Mouse (Mus musculus): ENCODE results near the gene Myo1d. TPM values are rescaled to one million over a fixed set of nuclear protein-coding genes. Genes with fewer than 3 reads are reported as not detected.
A peak's percentile ranks its signal among the peaks of the same experiment; 100 is the strongest.

Myo1d gene
- polyA plus RNA-seq, 1 experiment, result 37.1 TPM

- peak; percentile 50 for DNase-seq
- 40% methylated on average over 1 of the region's 1 CpGs for WGBS
- no peak for TF ChIP-seq POLR2A (IDR thresholded peaks at IDR 0.05; ENCODE audit: low read depth, low read length)
- TF ChIP-seq CTCF (conservative IDR thresholded peaks at IDR 0.05; ENCODE audit: insufficient read depth, insufficient read length, low read depth, low read length), result 0 out of 2 replicates have a peak, but pooled peaks have one; percentile 13
These were observed 109.4 kb downstream of the Myo1d start for GRCm38 (mm10) chr11:80670391-80670790.

GRCm38 (mm10) chr11:80669934-80670333 is 109.9 kb downstream of the Myo1d start:
- WGBS, result 70% methylated on average over 4 of the region's 4 CpGs
- Histone ChIP-seq H3K36me3 (ENCODE audit: control insufficient read depth, insufficient read depth, low read length) (no peaks in the 10 kb centered on the region; the same call in 1 of the 2 replicates), H3K4me1 (ENCODE audit: control insufficient read depth, insufficient read depth, low read length) (no peaks in the 10 kb centered on the region), H3K4me3 (ENCODE audit: insufficient read depth, low read depth, low read length) (no peak overlapping the region), H3K27me3 (replicated peaks; ENCODE audit: control insufficient read depth, insufficient read depth, low read length) (no peaks in the 10 kb centered on the region), H3K27ac (ENCODE audit: insufficient read depth, low read depth, low read length) (no peak overlapping the region)
- DNase-seq, result no peak
- no peak for TF ChIP-seq CTCF (conservative IDR thresholded peaks at IDR 0.05; ENCODE audit: insufficient read depth, insufficient read length, low read depth, low read length)
- no peak for TF ChIP-seq POLR2A (IDR thresholded peaks at IDR 0.05; ENCODE audit: low read depth, low read length)

More at GRCm38 (mm10) chr11:80670391-80670790, 109.4 kb downstream of the Myo1d start:
- Histone ChIP-seq H3K27me3 (replicated peaks; ENCODE audit: control insufficient read depth, insufficient read depth, low read length) (no peaks in the 10 kb centered on the region), H3K36me3 (ENCODE audit: control insufficient read depth, insufficient read depth, low read length) (no peaks in the 10 kb centered on the region; the same call in none of the 2 replicates), H3K4me3 (ENCODE audit: insufficient read depth, low read depth, low read length) (no peak overlapping the region), H3K4me1 (ENCODE audit: control insufficient read depth, insufficient read depth, low read length) (no peaks in the 10 kb centered on the region), H3K27ac (ENCODE audit: insufficient read depth, low read depth, low read length) (no peak overlapping the region)

- no peak overlapping the region for H3K27ac ChIP-seq (ENCODE audit: insufficient read depth, low read depth, low read length)
- DNase-seq, result no peak
- H3K27me3 ChIP-seq (replicated peaks; ENCODE audit: control insufficient read depth, insufficient read depth, low read length), result no peaks in the 10 kb centered on the region
- WGBS, result 88% methylated on average over 8 of the region's 8 CpGs
- H3K4me1 ChIP-seq (ENCODE audit: control insufficient read depth, insufficient read depth, low read length), result no peaks in the 10 kb centered on the region
- TF ChIP-seq CTCF (conservative IDR thresholded peaks at IDR 0.05; ENCODE audit: insufficient read depth, insufficient read length, low read depth, low read length) (no peak), POLR2A (IDR thresholded peaks at IDR 0.05; ENCODE audit: low read depth, low read length) (no peak)
- no peak overlapping the region for H3K4me3 ChIP-seq (ENCODE audit: insufficient read depth, low read depth, low read length)
- no peaks in the 10 kb centered on the region; the same call in 1 of the 2 replicates for H3K36me3 ChIP-seq (ENCODE audit: control insufficient read depth, insufficient read depth, low read length)
These were observed 113.6 kb downstream of the Myo1d start for GRCm38 (mm10) chr11:80666211-80666610.

GRCm38 (mm10) chr11:80664261-80664660 is 115.6 kb downstream of the Myo1d start:
- Histone ChIP-seq H3K36me3 (ENCODE audit: control insufficient read depth, insufficient read depth, low read length) (peaks cover 1% of the 10 kb centered on the region), H3K27me3 (replicated peaks; ENCODE audit: control insufficient read depth, insufficient read depth, low read length) (no peaks in the 10 kb centered on the region), H3K4me3 (ENCODE audit: insufficient read depth, low read depth, low read length) (no peak overlapping the region), H3K27ac (ENCODE audit: insufficient read depth, low read depth, low read length) (no peak overlapping the region), H3K4me1 (ENCODE audit: control insufficient read depth, insufficient read depth, low read length) (no peaks in the 10 kb centered on the region)
- no peak for TF ChIP-seq CTCF (conservative IDR thresholded peaks at IDR 0.05; ENCODE audit: insufficient read depth, insufficient read length, low read depth, low read length)
- no peak for TF ChIP-seq POLR2A (IDR thresholded peaks at IDR 0.05; ENCODE audit: low read depth, low read length)
- 90% methylated on average over 3 of the region's 3 CpGs for WGBS
- no peak for DNase-seq

- DNase-seq, result no peak
- Histone ChIP-seq H3K27me3 (replicated peaks; ENCODE audit: control insufficient read depth, insufficient read depth, low read length) (no peaks in the 10 kb centered on the region), H3K27ac (ENCODE audit: insufficient read depth, low read depth, low read length) (no peak overlapping the region), H3K4me1 (ENCODE audit: control insufficient read depth, insufficient read depth, low read length) (no peaks in the 10 kb centered on the region), H3K4me3 (ENCODE audit: insufficient read depth, low read depth, low read length) (no peak overlapping the region), H3K36me3 (ENCODE audit: control insufficient read depth, insufficient read depth, low read length) (no peaks in the 10 kb centered on the region; the same call in 1 of the 2 replicates)
- WGBS, result 95% methylated on average over 5 of the region's 5 CpGs
- TF ChIP-seq POLR2A (IDR thresholded peaks at IDR 0.05; ENCODE audit: low read depth, low read length) (no peak), CTCF (conservative IDR thresholded peaks at IDR 0.05; ENCODE audit: insufficient read depth, insufficient read length, low read depth, low read length) (no peak)
These were observed 134.7 kb downstream of the Myo1d start for GRCm38 (mm10) chr11:80645111-80645510.

- 89% methylated on average over 10 of the region's 10 CpGs for WGBS
- no peaks in the 10 kb centered on the region for H3K27me3 ChIP-seq (replicated peaks; ENCODE audit: control insufficient read depth, insufficient read depth, low read length)
- no peak overlapping the region for H3K27ac ChIP-seq (ENCODE audit: insufficient read depth, low read depth, low read length)
- no peak for DNase-seq
- no peak for TF ChIP-seq POLR2A (IDR thresholded peaks at IDR 0.05; ENCODE audit: low read depth, low read length)
- TF ChIP-seq CTCF (conservative IDR thresholded peaks at IDR 0.05; ENCODE audit: insufficient read depth, insufficient read length, low read depth, low read length), result no peak
- H3K4me3 ChIP-seq (ENCODE audit: insufficient read depth, low read depth, low read length), result no peak overlapping the region
- H3K4me1 ChIP-seq (ENCODE audit: control insufficient read depth, insufficient read depth, low read length), result no peaks in the 10 kb centered on the region
- no peaks in the 10 kb centered on the region for H3K36me3 ChIP-seq (ENCODE audit: control insufficient read depth, insufficient read depth, low read length)
These were observed 150.6 kb downstream of the Myo1d start for GRCm38 (mm10) chr11:80628992-80629865.

- Histone ChIP-seq H3K27ac (ENCODE audit: insufficient read depth, low read depth, low read length) (no peak overlapping the region), H3K4me1 (ENCODE audit: control insufficient read depth, insufficient read depth, low read length) (no peaks in the 10 kb centered on the region), H3K4me3 (ENCODE audit: insufficient read depth, low read depth, low read length) (no peak overlapping the region), H3K36me3 (ENCODE audit: control insufficient read depth, insufficient read depth, low read length) (no peaks in the 10 kb centered on the region), H3K27me3 (replicated peaks; ENCODE audit: control insufficient read depth, insufficient read depth, low read length) (no peaks in the 10 kb centered on the region)
- no peak for DNase-seq
- 88% methylated on average over 4 of the region's 4 CpGs for WGBS
- TF ChIP-seq POLR2A (IDR thresholded peaks at IDR 0.05; ENCODE audit: low read depth, low read length) (no peak), CTCF (conservative IDR thresholded peaks at IDR 0.05; ENCODE audit: insufficient read depth, insufficient read length, low read depth, low read length) (no peak)
These were observed 151.2 kb downstream of the Myo1d start for GRCm38 (mm10) chr11:80628581-80628980.

All from kidney, adult 2 months (tissue).